Mouse (Mus musculus): ENCODE results near the gene Dbp. TPM values are rescaled to one million over a fixed set of nuclear protein-coding genes. Genes with fewer than 3 reads are reported as not detected.

Dbp gene
- total and polyA plus RNA-seq, 3 experiments, result 22.5 to 24.4 TPM; not detected in 1

DNA sequence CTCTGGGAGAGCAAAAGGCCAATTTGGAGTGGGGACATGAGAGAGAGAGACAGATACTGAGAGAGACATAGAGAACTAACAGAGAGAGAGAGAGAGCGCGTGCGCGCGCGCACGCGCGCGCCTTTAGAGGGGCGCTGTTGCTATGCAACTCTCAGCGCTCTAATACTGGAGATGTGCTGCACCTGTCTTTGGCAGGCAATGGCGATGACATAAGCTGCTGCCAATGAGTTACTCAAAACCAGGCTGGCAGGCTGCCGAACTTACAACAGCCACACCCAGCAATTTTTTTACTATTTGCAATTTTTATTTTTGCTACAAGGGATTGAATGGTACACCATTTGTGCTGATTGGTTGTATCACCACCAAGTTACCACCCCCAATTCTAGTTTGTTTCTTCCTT lies 37.1 kb upstream of the Dbp start:
- Histone ChIP-seq H3K79me2 (ENCODE audit: control insufficient read depth, insufficient read depth, low read length, poor library complexity) (no peaks in the 10 kb centered on the region), H3K9me3 (replicated peaks; ENCODE audit: insufficient read depth, low read length) (no peaks in the 10 kb centered on the region), H3K9ac (ENCODE audit: control insufficient read depth, low read depth, low read length, poor library complexity, severe bottlenecking) (no peak overlapping the region), H3K36me3 (ENCODE audit: control insufficient read depth in 1 of 2, insufficient read depth in 2 of 2, low read length in 2 of 2) (no peaks in the 10 kb centered on the region), H3K27me3 (ENCODE audit: control insufficient read depth in 1 of 2, insufficient read depth in 2 of 2, low read length in 2 of 2) (peaks cover 0 to 4% of the 10 kb centered on the region in 2 experiments; a peak in 3 of 4 replicates), H3K4me3 (ENCODE audit: control insufficient read depth in 1 of 2, insufficient read depth in 1 of 2, low read depth in 2 of 2, low read length in 2 of 2) (no peak overlapping the region), H3K4me1 (ENCODE audit: control insufficient read depth in 1 of 2, insufficient read depth in 2 of 2, low read length in 2 of 2) (no peaks in the 10 kb centered on the region), H3K27ac (ENCODE audit: control insufficient read depth, low read depth, low read length) (no peak overlapping the region)
- no peak for TF ChIP-seq UBTF (IDR thresholded peaks at IDR 0.05; ENCODE audit: borderline replicate concordance, insufficient read depth, low read depth, low read length)
- TF ChIP-seq POLR2AphosphoS5 (IDR thresholded peaks at IDR 0.05; ENCODE audit: borderline replicate concordance, low read depth, low read length), result no peak
- TF ChIP-seq CHD2 (IDR thresholded peaks at IDR 0.05; ENCODE audit: low read length), result no peak
- no peak for TF ChIP-seq ZMIZ1 (IDR thresholded peaks at IDR 0.05; ENCODE audit: low read depth, low read length)
- TF ChIP-seq ELF1 (IDR thresholded peaks at IDR 0.05; ENCODE audit: low read depth, low read length), result no peak
- TF ChIP-seq MAX (IDR thresholded peaks at IDR 0.05; ENCODE audit: low read length), result no peak
- TF ChIP-seq USF2 (IDR thresholded peaks at IDR 0.05; ENCODE audit: borderline replicate concordance in 1 of 2, insufficient read depth in 1 of 2, low read depth in 1 of 2, low read length in 2 of 2), result no peak
- no peak for TF ChIP-seq JUND (IDR thresholded peaks at IDR 0.05; ENCODE audit: low read depth, low read length)
- no peak for TF ChIP-seq EP300 (IDR thresholded peaks at IDR 0.05; ENCODE audit: low read depth in 1 of 2, low read length in 2 of 2)
- no peak for TF ChIP-seq BHLHE40 (IDR thresholded peaks at IDR 0.05; ENCODE audit: borderline replicate concordance, low read depth, low read length)
- no peak for TF ChIP-seq MYB (IDR thresholded peaks at IDR 0.05; ENCODE audit: low read depth, low read length)
- TF ChIP-seq MXI1 (IDR thresholded peaks at IDR 0.05; ENCODE audit: low read depth, low read length), result no peak
- DNase-seq (ENCODE audit: low read depth, low spot score), result no peak

DNA sequence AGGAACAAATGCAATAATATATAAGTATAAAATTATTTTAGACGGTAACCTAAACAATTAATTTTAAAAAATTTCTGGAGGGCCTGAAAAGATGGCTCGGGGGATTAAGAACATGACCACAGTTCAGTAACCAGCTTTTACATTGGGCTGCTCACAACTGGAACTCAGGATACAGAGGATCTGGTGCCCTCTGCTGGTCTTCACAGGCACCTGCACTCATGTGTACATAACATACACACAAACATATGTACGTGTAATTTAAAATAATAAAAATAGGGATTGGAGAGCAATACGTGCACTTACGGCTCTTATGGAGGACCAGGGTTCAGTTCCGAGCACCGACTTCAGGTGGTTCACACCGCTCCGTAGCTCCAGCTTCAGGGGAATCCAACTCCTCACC lies 36.0 kb upstream of the Dbp start:
- TF ChIP-seq MAFK (IDR thresholded peaks at IDR 0.05; ENCODE audit: borderline replicate concordance, low read depth, low read length), result no peak
- TF ChIP-seq CTCF (IDR thresholded peaks at IDR 0.05 in 2 of 3, conservative IDR thresholded peaks at IDR 0.05 in 1 of 3; ENCODE audit: control insufficient read depth in 1 of 3, insufficient read depth in 1 of 3, low read depth in 2 of 3, low read length in 3 of 3, poor library complexity in 1 of 3, severe bottlenecking in 1 of 3), result peak; percentile 38 to 52 (median 48)
- peak; percentile 45 for TF ChIP-seq RAD21 (IDR thresholded peaks at IDR 0.05; ENCODE audit: low read depth, low read length)
- TF ChIP-seq BHLHE40 (IDR thresholded peaks at IDR 0.05; ENCODE audit: borderline replicate concordance, low read depth, low read length), result no peak
- TF ChIP-seq KAT2A (conservative IDR thresholded peaks at IDR 0.05; ENCODE audit: low read depth, low read length), result no peak
- peak; percentile 40; the same call in 1 of the 2 replicates for TF ChIP-seq SMC3 (IDR thresholded peaks at IDR 0.05; ENCODE audit: low read depth, low read length)
- 0 out of 2 replicates have a peak, but pooled peaks have one; percentile 27 for TF ChIP-seq ZC3H11A (IDR thresholded peaks at IDR 0.05; ENCODE audit: low read depth, low read length)

More for the DNA sequence above, 36.0 kb upstream of the Dbp start:
- Histone ChIP-seq H3K9ac (ENCODE audit: control insufficient read depth, low read depth, low read length, poor library complexity, severe bottlenecking) (no peak overlapping the region), H3K4me1 (ENCODE audit: control insufficient read depth in 1 of 2, insufficient read depth in 2 of 2, low read length in 2 of 2) (no peaks in the 10 kb centered on the region), H3K27ac (ENCODE audit: control insufficient read depth, low read depth, low read length) (no peak overlapping the region), H3K27me3 (ENCODE audit: control insufficient read depth in 1 of 2, insufficient read depth in 2 of 2, low read length in 2 of 2) (peaks cover 0 to 4% of the 10 kb centered on the region in 2 experiments; a peak in 3 of 4 replicates), H3K79me2 (ENCODE audit: control insufficient read depth, insufficient read depth, low read length, poor library complexity) (no peaks in the 10 kb centered on the region), H3K36me3 (ENCODE audit: control insufficient read depth in 1 of 2, insufficient read depth in 2 of 2, low read length in 2 of 2) (no peaks in the 10 kb centered on the region), H3K9me3 (replicated peaks; ENCODE audit: insufficient read depth, low read length) (no peaks in the 10 kb centered on the region), H3K4me3 (ENCODE audit: control insufficient read depth in 1 of 2, insufficient read depth in 1 of 2, low read depth in 2 of 2, low read length in 2 of 2) (no peak overlapping the region)
- peak; percentile 66 for DNase-seq (ENCODE audit: low read depth, low spot score)
